Mouse (Mus musculus) spleen, adult 12 weeks (tissue): Measurements from ENCODE around the gene Armh2.

Experiments
- DNase-seq: peaks from one replicate; pipeline ENCODE4 v3.0.0; 2022; ENCODE audit warnings: low spot score

The Armh2 gene

DNA sequence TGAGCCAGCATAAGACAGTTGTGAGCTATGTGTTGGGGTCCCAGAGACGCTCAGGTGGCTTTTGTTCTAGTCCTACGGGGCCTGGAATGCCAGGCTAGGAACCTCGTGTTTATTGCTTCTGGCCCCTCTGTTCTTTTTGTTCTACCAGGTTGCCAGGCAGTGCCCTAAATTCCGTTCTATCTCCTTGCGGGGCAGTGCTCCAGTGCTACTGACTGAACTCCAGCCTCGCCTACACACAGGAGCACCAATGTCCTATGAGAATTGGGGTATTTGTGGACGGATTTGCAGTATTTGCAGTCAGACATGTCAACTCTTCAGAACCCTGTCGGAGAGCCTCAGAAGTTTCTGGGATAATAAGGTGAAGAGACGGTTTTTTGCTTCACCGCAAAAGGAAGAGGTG is at the start of gene Armh2:
TSS of gene Armh2 (plus strand) at position 205 of the 400 bp plus-strand sequence.
- DNase-seq = no peak

GRCm38 (mm10) chr13:24693312-24693711 is 47.7 kb upstream of the Armh2 start:
- DNase-seq = no peak

DNA sequence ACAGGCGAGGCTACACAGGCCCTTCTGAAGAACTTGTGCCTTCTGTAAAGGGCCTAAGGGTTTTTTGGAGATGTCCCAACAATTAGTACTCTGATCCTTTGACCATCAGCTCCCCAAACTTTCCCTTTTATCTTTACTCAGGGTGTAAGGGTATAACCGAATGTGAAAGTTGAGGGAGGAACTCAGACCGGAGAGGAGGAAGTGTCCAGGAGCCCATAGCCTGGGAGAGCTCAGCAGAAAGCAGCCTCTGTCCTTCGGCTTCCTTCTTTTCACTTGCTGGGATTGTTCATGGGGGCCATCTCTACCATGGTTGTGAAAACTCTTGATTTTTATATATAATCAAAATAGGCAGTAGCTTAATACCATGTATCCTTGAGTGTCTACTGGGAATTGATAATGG is 42.3 kb upstream of the Armh2 start:
- no peak for DNase-seq

- DNase-seq = no peak
These were observed 38.9 kb upstream of the Armh2 start for GRCm38 (mm10) chr13:24702128-24702527.

GRCm38 (mm10) chr13:24709656-24710396 is 31.2 kb upstream of the Armh2 start:
- DNase-seq = no peak

- DNase-seq = no peak
These were observed 30.1 kb upstream of the Armh2 start for GRCm38 (mm10) chr13:24710968-24711367.

DNA sequence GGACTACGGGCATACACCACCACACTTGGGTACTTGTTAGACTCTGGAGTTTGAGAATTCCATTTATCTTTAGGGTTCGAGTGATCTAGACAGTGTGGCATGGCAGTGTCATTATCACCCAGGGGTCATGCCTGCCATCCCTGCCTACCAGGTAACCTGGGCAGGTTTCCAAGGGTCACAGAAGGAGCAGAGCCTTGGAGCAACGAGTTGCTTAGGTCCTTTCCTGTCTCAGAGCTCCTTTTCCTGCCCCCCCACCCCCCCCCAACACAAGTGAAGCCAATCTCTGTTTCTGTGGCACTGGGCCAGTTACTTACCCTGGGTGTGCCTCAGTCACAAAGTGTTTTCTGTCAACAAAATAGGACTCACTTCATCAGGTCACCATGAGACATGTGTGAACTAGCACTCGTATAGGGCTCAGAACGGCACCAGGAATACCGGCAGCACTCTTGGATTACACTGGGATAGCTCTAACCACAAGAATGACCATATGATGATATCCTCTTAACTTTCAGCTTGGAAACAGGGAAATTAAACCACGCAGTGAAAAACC is 28.4 kb upstream of the Armh2 start:
- no peak for DNase-seq

- DNase-seq = peak; percentile 53
These were observed 27.5 kb upstream of the Armh2 start for GRCm38 (mm10) chr13:24713434-24714000.

GRCm38 (mm10) chr13:24714360-24714885 is 26.6 kb upstream of the Armh2 start:
- DNase-seq = no peak

GRCm38 (mm10) chr13:24715601-24716000 is 25.4 kb upstream of the Armh2 start:
- DNase-seq = no peak

DNA sequence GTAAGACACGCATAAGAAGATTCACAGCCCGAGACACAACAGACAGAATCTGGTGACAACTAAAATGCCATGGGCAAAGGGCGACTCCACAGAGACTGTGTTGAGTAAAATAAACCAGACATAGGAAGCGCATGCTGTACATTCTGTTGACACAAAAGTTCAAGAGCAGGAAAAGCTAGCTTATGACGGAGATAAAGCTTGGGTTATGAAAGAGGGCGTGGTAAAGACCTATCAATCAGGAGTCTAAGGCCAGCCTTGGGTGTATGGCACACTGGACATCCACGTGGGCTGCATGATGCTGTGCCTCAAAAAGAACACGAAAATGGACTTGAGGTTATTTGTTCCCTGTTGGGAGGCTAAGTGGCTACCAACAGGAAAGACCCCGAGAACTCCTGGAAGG is 24.6 kb upstream of the Armh2 start:
- no peak for DNase-seq

- DNase-seq = no peak
These were observed 23.4 kb upstream of the Armh2 start for GRCm38 (mm10) chr13:24717677-24718076.

DNA sequence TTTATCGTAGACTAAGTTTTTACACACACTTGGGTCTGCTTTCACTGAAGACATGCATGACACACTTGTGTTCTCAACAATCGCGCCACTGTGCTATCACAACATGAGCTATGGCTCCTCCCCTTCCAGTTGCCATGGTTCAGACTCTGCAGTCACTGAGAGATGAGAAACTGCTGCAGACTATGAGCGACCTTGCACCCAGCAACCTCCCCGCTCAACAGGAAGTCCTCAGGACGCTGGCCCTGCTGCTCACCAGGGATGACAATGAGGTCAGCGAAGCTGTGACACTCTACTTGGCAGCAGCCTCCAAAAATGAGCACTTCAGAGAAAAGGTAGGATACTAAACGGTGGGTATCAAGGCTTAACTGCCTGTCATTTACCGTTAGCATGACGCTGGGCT is 19.5 kb upstream of the Armh2 start:
- DNase-seq = no peak

DNA sequence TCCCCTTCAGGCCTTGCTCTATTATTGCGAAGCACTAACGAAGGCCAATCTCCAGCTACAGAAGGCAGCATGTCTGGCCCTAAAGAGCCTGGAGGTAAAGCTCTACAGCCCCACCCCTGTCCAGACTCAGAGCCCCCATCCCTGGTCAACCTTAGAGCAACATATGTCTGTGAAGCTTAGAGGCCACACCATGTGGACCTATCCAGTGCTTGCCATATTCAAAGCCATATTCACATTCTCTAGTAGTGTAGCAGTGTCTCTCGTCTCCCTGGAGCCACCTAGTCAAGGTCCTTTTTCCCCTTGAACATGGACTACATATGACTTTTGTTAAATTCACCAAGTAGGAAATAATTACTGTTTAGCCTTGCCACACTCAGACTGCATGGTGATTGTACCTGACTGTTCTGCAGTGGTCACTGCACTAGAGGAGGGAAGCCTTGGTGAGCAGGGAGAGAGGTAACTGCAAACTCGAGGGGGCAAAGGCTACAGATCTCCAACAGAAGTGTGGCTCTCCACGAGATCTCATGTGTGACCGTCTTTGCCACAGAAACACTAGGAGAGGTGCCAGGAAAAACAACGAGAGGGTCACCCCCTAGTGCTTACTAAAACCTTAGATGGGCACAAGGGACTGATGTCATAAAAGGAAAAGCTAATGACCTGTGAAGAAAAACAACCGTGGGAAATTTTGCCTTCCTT is 17.2 kb upstream of the Armh2 start:
- DNase-seq = no peak

- DNase-seq = no peak
These were observed 16.7 kb upstream of the Armh2 start for GRCm38 (mm10) chr13:24724395-24724759.

GRCm38 (mm10) chr13:24729128-24729527 is 11.9 kb upstream of the Armh2 start:
- no peak for DNase-seq

GRCm38 (mm10) chr13:24734502-24734901 is 6.5 kb upstream of the Armh2 start:
- DNase-seq = no peak

DNA sequence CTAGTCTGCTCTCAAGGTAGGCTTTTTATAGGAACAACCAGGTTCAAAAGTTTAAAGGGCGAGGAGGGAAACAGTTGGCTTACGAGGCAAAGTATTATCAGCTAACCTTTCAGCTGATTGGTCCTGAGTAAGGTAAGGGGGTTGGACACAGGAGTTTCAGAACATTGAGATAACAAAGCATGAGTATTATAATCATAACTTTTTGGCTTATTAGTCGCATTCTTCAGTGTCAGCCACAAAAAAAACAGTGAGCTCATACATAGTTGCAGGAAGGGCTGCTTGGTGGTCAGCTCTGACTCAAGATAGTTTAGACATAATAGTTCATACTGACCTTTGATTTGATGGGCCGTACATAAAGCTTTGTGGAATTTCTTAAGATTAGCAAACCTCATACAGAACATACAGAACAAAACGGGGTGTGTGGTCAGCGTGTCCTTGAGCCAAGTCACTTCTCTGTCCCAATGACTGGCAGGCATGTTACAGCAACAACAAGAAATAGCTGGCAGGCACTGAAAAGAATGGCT is 5.4 kb upstream of the Armh2 start:
- DNase-seq = no peak

- no peak for DNase-seq
These were observed 6.8 kb downstream of the Armh2 start for GRCm38 (mm10) chr13:24747823-24748222.

DNA sequence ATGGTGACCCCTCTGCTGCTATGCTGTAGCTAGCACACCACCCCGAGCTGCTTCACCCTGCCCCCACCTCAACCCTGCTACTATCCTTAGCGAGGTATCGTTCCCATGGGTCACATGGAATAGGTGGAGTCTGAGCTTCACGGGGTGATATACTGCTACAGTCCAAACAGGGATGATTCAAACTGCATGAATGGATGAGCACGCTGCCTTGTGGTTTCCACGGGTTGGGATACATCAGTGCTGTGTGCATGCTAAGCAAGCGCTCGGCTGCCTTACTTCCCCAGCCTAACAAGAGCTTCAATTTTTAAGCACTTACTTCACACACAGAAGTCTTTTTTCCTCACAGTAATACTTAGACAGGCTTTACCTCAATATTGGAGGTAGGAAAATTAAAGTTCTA is 9.8 kb downstream of the Armh2 start:
- DNase-seq = no peak

DNA sequence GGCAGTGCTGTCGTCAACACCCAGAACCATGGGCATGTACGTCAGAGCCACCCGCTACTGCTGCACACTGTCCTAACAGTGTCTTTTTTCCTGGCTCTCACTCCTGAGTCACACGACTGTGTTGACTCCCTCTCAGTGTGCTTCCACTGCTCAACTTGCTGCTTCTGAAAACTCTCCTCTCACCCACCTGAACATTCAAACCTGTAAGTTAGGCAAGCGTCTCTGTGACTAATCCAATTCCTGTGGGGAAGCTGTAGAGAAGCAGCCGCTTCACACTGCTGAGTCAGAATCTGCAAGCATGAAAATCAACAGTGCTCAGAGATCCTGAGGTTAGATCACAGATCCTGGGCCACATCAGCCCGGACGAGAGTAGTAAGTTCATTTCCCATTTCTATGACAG is 10.4 kb downstream of the Armh2 start:
- DNase-seq = no peak

GRCm38 (mm10) chr13:24756756-24757155 is 15.7 kb downstream of the Armh2 start:
- no peak for DNase-seq
